Mouse (Mus musculus): ENCODE results near the gene Itpr2. TPM values are rescaled to one million over a fixed set of nuclear protein-coding genes. Genes with fewer than 3 reads are reported as not detected.

Gene Itpr2
- polyA plus RNA-seq, 1 experiment, result 2.6 TPM

DNA sequence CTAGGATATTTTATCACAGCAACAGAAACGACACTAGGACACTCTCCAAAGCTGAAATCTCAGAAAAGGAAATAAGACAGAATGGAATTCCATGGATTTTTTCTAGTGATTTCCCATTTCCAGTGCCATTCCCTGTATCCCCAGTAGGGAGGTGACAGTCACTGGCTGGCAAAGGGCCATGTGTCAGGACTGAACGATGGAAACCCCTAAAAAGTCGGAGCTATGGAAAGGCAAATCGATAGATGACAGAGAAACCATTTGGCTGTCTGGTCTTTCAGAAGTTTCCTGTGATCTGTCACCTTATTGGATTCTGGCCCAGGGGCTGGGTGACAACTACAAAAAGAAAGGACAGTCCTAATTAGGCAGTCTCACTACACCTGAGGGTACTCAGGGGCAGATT lies 135.8 kb downstream of the Itpr2 start:
- Histone ChIP-seq H3K4me3 (ENCODE audit: insufficient read depth, poor library complexity, severe bottlenecking) (no peak overlapping the region), H3K27me3 (ENCODE audit: control insufficient read depth, insufficient read depth, insufficient read length) (no peaks in the 10 kb centered on the region), H3K79me2 (ENCODE audit: control insufficient read depth, insufficient read depth) (no peaks in the 10 kb centered on the region), H3ac (ENCODE audit: control insufficient read depth, insufficient read length, low read depth) (no peak overlapping the region), H3K36me3 (ENCODE audit: control insufficient read depth, insufficient read depth) (no peaks in the 10 kb centered on the region), H3K79me3 (ENCODE audit: low read depth) (no peaks in the 10 kb centered on the region)
- TF ChIP-seq FOSL1 (IDR thresholded peaks at IDR 0.05; ENCODE audit: insufficient read depth, low read length, poor library complexity, severe bottlenecking) (no peak), MYOD1 (IDR thresholded peaks at IDR 0.05; ENCODE audit: control insufficient read depth, insufficient read length, low read depth) (no peak), CTCF (IDR thresholded peaks at IDR 0.05; ENCODE audit: control insufficient read depth, insufficient read depth, insufficient read length) (no peak), MAX (IDR thresholded peaks at IDR 0.05) (no peak), USF1 (IDR thresholded peaks at IDR 0.05; ENCODE audit: low read depth) (no peak), CEBPB (IDR thresholded peaks at IDR 0.05; ENCODE audit: low read depth) (no peak), MYOG (IDR thresholded peaks at IDR 0.05; ENCODE audit: control insufficient read depth, extremely low read depth, insufficient read length) (no peak)

DNA sequence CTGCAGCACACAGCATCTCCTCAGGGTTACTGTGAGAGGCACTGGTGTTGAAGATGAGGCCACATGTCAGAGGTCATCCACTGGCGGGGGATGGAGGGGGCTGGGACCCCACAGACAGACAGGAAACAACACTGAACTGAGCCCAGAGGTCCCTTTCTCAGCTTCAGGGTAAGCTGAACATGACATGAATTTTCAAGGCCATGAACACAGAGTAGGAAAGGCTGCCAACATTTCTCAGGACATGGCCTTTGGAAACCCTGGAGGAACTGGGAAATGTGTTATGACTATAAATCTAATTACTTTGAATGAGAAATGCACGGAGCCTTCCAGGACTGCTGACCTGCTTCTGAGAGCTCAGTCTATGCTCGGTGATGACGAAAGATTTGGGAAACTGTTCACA lies 144.1 kb downstream of the Itpr2 start:
- H3K27me3 ChIP-seq (ENCODE audit: control insufficient read depth, insufficient read depth, insufficient read length), result no peaks in the 10 kb centered on the region
- H3K36me3 ChIP-seq (ENCODE audit: control insufficient read depth, insufficient read depth), result no peaks in the 10 kb centered on the region
- H3K79me2 ChIP-seq (ENCODE audit: control insufficient read depth, insufficient read depth), result no peaks in the 10 kb centered on the region
- TF ChIP-seq CEBPB (IDR thresholded peaks at IDR 0.05; ENCODE audit: low read depth) (no peak), CTCF (IDR thresholded peaks at IDR 0.05; ENCODE audit: control insufficient read depth, insufficient read depth, insufficient read length) (no peak), MYOD1 (IDR thresholded peaks at IDR 0.05; ENCODE audit: control insufficient read depth, insufficient read length, low read depth) (no peak), MAX (IDR thresholded peaks at IDR 0.05) (no peak), USF1 (IDR thresholded peaks at IDR 0.05; ENCODE audit: low read depth) (no peak)
- H3K4me3 ChIP-seq (ENCODE audit: insufficient read depth, poor library complexity, severe bottlenecking), result no peak overlapping the region
- no peaks in the 10 kb centered on the region for H3K79me3 ChIP-seq (ENCODE audit: low read depth)
- no peak overlapping the region for H3ac ChIP-seq (ENCODE audit: control insufficient read depth, insufficient read length, low read depth)

DNA sequence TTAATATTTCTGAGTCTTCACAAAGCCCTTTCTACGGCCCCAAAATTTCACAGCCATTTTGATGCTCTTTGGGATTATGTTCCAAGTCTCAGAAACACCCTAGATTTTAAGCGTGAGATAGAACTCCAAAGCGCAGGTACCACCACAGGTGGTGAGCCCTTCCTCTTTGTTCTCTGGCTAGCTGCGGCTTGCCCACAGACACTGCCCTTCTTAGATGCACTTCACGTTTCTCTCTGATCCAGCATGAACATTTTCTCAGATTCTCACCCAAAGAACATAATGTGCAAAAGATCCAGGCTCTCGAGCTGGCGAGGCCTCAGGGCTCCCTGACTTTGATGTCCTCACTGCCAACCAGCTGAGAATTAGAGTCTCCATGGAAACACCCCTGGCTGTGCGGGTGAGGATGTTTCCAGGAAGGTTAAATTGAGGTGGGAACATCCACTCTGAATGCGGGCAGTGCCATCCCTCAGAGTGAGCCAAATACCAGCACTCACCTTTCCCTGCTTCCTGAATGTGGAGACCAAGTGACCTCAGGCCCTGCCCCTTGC lies 149.7 kb downstream of the Itpr2 start:
- TF ChIP-seq FOSL1 (IDR thresholded peaks at IDR 0.05; ENCODE audit: insufficient read depth, low read length, poor library complexity, severe bottlenecking), result no peak
- TF ChIP-seq USF1 (IDR thresholded peaks at IDR 0.05; ENCODE audit: low read depth), result no peak
- no peak for TF ChIP-seq MAX (IDR thresholded peaks at IDR 0.05)
- TF ChIP-seq CEBPB (IDR thresholded peaks at IDR 0.05; ENCODE audit: low read depth), result no peak
- TF ChIP-seq CTCF (IDR thresholded peaks at IDR 0.05; ENCODE audit: control insufficient read depth, insufficient read depth, insufficient read length), result no peak
- no peak for TF ChIP-seq MYOG (IDR thresholded peaks at IDR 0.05; ENCODE audit: control insufficient read depth, extremely low read depth, insufficient read length)
- TF ChIP-seq MYOD1 (IDR thresholded peaks at IDR 0.05; ENCODE audit: control insufficient read depth, insufficient read length, low read depth), result no peak

DNA sequence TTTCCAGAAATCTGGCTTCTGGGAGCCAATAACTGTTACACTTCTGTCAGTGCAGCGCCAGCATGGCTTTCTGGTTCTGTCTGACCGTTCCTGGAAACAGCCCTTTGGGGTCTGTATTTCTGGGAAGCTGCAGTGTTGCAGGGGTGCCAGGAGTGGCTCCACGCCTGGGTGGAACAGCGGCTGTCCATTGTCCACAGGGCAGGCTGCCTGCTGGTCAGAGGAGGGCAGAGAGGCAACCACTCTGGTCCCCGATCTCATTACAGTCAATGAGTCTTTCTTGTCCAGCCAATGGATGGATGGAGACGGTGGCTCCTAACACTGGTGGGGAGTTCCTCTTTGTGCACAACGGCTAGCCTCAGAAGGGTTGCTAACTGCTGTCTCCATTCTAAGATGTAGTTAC lies 150.2 kb downstream of the Itpr2 start:
- no peak overlapping the region for H3ac ChIP-seq (ENCODE audit: control insufficient read depth, insufficient read length, low read depth)
- no peak overlapping the region for H3K4me3 ChIP-seq (ENCODE audit: insufficient read depth, poor library complexity, severe bottlenecking)
- TF ChIP-seq MYOG (IDR thresholded peaks at IDR 0.05; ENCODE audit: control insufficient read depth, extremely low read depth, insufficient read length) (no peak), MAX (IDR thresholded peaks at IDR 0.05) (no peak), CTCF (IDR thresholded peaks at IDR 0.05; ENCODE audit: control insufficient read depth, insufficient read depth, insufficient read length) (no peak), USF1 (IDR thresholded peaks at IDR 0.05; ENCODE audit: low read depth) (no peak), MYOD1 (IDR thresholded peaks at IDR 0.05; ENCODE audit: control insufficient read depth, insufficient read length, low read depth) (no peak), FOSL1 (IDR thresholded peaks at IDR 0.05; ENCODE audit: insufficient read depth, low read length, poor library complexity, severe bottlenecking) (no peak), CEBPB (IDR thresholded peaks at IDR 0.05; ENCODE audit: low read depth) (no peak)
- no peaks in the 10 kb centered on the region for H3K27me3 ChIP-seq (ENCODE audit: control insufficient read depth, insufficient read depth, insufficient read length)
- H3K36me3 ChIP-seq (ENCODE audit: control insufficient read depth, insufficient read depth), result peaks cover 6% of the 10 kb centered on the region
- H3K79me2 ChIP-seq (ENCODE audit: control insufficient read depth, insufficient read depth), result no peaks in the 10 kb centered on the region
- no peaks in the 10 kb centered on the region for H3K79me3 ChIP-seq (ENCODE audit: low read depth)

More for the DNA sequence above, 149.7 kb downstream of the Itpr2 start:
- H3ac ChIP-seq (ENCODE audit: control insufficient read depth, insufficient read length, low read depth), result no peak overlapping the region
- H3K79me3 ChIP-seq (ENCODE audit: low read depth), result no peaks in the 10 kb centered on the region
- H3K27me3 ChIP-seq (ENCODE audit: control insufficient read depth, insufficient read depth, insufficient read length), result no peaks in the 10 kb centered on the region
- no peaks in the 10 kb centered on the region for H3K79me2 ChIP-seq (ENCODE audit: control insufficient read depth, insufficient read depth)
- peaks cover 6% of the 10 kb centered on the region for H3K36me3 ChIP-seq (ENCODE audit: control insufficient read depth, insufficient read depth)
- H3K4me3 ChIP-seq (ENCODE audit: insufficient read depth, poor library complexity, severe bottlenecking), result no peak overlapping the region

DNA sequence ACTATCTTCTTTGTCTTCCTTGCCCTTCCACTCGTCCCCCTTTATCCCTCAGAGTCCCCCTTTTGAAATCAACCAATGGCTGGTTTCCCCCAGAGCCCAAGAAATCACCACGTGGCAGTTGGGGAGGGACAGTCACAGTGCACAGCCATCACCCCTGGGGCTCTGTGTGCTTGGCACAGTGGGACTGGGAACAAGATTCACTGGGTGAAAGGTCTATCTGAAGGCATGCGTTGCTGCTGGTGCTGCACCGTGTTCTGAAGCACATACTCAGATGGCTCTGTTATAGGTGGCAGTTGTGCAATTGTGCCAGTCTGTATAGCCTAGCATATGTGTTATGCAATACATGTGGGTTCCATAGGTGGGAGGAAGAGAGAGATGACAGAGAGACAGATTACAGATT lies 154.5 kb downstream of the Itpr2 start:
- Histone ChIP-seq H3K79me2 (ENCODE audit: control insufficient read depth, insufficient read depth) (no peaks in the 10 kb centered on the region), H3K36me3 (ENCODE audit: control insufficient read depth, insufficient read depth) (peaks cover 10% of the 10 kb centered on the region), H3K27me3 (ENCODE audit: control insufficient read depth, insufficient read depth, insufficient read length) (no peaks in the 10 kb centered on the region), H3K79me3 (ENCODE audit: low read depth) (no peaks in the 10 kb centered on the region), H3K4me3 (ENCODE audit: insufficient read depth, poor library complexity, severe bottlenecking) (no peak overlapping the region), H3ac (ENCODE audit: control insufficient read depth, insufficient read length, low read depth) (no peak overlapping the region)
- TF ChIP-seq MAX (IDR thresholded peaks at IDR 0.05) (no peak), USF1 (IDR thresholded peaks at IDR 0.05; ENCODE audit: low read depth) (no peak), CTCF (IDR thresholded peaks at IDR 0.05; ENCODE audit: control insufficient read depth, insufficient read depth, insufficient read length) (no peak), CEBPB (IDR thresholded peaks at IDR 0.05; ENCODE audit: low read depth) (no peak), MYOG (IDR thresholded peaks at IDR 0.05; ENCODE audit: control insufficient read depth, extremely low read depth, insufficient read length) (no peak), MYOD1 (IDR thresholded peaks at IDR 0.05; ENCODE audit: control insufficient read depth, insufficient read length, low read depth) (no peak), FOSL1 (IDR thresholded peaks at IDR 0.05; ENCODE audit: insufficient read depth, low read length, poor library complexity, severe bottlenecking) (no peak)

All from C2C12 (cell line).